Mouse (Mus musculus) G1E-ER4 (cell line): ENCODE data around the gene Ccdc102a. TPM values are rescaled to one million over a fixed set of nuclear protein-coding genes. Genes with fewer than 3 reads are reported as not detected.

ENCODE experiments used
- GATA1 ChIP-seq: IDR thresholded peaks from one replicate; pipeline ENCODE4 v1.8.0; 2012; ENCODE audit warnings: low read length, inconsistent platforms
- polyA plus RNA-seq: library from polyadenylated mRNA; stranded (reverse); fragments of >175 nt; gene quantifications from 2 replicates; pipeline ENCODE4 v1.2.3, GENCODE M21; 2012

Gene Ccdc102a
- polyA plus RNA-seq, 1 experiment: 1.6 TPM

DNA sequence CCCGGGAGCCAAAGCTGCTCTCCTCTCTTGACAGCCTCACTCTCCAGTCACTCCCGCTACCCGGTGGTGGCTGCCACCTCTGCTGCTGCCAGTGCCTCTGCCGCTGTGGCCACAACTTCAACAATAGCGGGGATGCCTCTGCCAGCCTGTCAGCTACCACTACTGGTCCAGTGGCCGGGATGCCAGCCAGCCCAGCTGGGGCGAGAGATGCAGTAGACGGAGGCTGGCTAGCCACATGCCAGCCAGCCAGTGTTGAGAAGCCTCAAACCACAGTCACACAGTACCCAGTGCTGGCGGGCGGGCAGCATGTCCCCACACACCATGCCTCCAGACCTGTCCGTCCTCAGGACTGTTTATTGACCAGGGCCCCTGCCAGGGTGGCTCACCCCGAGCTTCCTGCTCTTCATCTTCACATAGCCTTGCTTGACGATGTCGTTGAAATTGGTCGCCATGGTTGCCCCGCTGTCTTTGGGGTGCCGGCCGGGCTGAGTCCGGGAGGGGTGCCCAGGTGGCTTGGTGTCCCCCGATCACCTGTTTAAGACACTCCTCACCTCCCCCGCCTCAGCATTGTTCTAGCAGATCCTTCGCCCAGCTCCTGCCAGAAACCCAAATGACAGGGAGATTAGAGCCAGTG, 47.3 kb downstream of the Ccdc102a start:
- no peak for TF ChIP-seq GATA1

DNA sequence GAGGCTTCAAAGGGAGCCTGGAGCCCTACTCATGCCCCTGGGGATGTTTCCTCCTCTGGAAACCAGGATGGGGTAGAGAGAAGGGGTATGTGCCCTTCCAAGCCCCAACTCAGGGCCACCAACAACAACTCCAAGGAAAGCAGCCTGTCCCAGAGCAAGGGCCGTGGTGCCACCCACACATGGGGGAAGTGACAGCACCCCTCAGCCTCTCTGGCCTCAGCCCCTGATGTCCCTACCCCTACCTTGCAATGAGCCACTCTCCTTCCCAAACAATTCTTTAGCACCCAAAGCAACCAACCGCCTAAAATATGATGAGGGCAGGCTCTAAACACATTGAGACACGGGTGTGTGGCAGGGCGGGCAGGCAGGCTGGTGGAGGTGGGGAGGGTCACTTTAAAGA, 47.9 kb downstream of the Ccdc102a start:
- TF ChIP-seq GATA1: no peak

DNA sequence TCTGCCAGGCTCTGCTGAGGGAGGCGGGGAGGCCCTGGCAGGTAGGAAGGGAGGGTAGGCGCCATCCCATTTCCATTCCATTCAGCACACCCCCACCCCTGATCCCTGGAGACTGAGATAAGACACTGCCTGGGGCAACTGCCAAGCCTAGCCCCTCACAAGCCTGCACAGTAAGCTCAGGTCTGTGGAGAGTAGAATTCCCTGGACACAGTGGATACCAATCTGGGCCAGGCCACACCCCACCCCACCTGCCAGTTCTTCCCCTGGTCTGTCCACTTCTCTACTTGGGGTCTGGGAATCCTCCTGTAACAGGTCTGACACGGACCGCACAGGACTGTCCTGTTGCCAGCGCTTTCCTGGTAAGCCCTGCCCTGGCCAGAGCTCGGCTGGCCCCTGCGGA, 48.8 kb downstream of the Ccdc102a start:
- no peak for TF ChIP-seq GATA1

DNA sequence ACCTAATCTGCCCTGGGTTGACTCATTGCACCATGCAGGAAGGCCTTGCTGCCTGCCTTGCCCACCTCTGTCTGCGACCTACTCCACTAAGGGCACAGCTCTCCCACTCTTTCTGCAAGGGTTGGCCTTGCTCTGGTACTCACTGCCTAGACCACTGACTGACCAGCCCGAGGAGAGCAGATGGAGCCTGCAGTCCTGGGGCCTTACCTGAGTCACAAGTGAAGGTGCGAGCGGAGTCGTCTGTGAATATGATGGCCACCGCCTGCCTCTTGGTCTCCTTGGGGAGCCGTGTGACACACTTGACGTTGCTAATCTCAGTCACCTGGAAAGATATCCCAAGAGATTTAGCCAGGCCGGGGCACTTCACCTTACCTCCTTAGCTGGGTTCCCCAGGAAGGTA, 51.0 kb downstream of the Ccdc102a start:
- no peak for TF ChIP-seq GATA1

DNA sequence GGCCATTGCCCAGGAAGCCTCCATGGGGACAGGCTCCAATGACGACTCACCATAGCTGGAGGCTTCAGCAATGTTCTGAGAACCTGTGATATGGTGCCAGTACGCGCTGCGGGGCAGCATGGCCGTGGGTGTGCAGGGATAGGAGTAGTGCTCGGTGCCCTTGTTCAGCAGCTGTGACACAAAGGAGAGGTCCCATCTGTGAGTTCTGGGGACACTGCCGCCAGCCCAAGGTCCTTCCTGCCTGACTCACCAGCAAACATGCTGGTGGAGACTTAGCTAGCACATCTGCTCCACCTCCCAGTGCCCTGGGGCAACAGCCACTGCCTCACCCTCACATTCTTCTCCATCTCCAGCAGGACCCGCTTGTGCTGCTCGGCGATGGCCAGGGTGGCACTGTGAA, 52.6 kb downstream of the Ccdc102a start:
- no peak for TF ChIP-seq GATA1

DNA sequence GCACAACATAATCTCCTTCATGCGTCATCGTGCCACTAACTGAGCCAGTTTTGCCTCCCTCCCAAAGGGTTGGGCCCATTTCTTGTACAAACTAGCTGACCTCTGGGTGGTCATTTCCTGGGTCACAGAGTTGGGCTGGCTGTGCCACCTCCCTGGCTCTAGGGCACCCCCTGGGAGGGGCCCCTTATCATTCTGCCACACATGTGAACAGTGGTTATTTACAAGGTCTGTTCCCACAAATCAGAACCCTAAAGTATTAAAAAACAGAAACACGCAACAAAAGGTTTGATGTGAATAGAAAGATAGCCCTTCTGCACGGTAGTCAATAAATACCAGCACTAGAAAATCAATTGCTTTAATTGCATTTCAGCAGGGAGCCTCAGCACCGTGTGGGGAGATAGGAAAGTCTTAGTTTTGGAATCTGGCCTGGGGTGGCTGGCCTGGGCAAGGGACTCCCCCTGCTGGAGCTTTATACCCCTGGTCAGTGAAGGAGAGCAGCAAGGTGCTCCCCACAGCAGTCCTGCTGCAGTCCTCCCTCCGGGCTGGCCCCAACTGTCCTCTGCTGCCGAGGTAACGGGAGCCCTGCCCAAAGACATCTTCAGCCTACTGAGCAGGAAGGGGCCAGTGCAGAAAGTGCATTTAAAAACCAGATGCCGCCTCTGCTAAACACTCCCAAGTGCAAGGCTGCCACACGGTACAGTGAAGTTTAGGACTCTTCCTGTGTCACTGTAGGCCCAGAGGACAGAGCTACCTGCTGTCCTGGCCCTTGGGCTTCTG, 53.8 kb downstream of the Ccdc102a start:
- no peak for TF ChIP-seq GATA1

DNA sequence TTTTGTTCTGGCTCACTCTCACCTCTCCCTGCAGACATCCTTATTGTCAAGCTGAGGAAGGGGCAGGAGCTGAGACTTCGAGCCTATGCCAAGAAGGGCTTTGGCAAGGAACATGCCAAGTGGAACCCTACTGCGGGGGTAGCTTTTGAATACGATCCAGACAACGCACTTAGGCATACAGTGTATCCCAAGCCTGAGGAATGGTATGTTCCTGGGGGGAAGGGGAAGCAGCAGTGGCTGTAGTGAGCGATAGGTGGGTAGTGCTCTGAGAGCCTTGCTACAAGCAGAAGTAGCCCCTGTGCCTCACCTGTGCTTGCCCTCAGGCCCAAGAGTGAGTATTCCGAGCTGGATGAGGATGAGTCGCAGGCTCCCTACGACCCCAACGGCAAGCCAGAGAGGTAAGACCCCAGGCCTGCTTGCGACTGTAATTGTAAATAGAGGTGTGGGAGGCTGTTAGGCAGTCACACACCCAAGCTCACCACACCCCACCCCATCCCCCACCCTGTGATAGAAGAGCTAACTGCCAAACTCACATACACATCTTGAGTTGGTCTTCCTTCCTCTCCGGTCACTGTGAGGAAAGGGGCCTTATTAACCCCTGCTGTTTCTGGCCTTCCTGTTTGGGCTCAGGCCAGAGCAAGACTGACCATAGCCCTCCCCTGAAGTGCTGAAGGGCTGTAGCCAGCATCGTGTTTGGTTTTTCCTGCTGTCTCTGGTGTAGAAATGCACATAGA, 55.2 kb downstream of the Ccdc102a start:
- TF ChIP-seq GATA1: no peak

DNA sequence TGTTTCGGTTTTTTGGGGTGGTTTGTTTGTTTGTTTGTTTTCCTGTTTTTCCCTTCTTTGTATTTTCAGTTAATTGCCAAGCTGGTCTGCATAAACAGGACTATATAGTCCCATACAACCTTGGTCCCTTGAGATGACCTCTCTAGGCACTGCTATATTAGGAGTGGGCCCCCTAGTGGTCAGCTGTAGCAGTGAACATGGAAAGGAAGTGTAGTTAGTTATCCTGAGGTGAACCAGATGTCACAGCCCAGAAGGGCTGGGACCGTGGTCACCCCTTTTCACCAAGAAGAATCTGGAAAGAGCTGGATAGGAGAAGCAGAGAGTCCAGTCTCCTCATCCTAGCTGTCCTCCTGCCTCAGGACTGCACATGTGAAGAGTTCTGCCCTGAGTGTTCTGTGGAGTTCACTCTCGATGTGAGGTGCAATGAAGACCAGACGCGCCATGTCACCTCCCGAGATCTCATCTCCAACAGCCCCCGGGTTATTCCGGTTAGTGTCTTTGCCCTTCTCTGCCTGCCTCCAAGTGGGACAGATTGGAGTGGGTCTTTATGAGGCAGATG, 56.5 kb downstream of the Ccdc102a start:
- no peak for TF ChIP-seq GATA1

DNA sequence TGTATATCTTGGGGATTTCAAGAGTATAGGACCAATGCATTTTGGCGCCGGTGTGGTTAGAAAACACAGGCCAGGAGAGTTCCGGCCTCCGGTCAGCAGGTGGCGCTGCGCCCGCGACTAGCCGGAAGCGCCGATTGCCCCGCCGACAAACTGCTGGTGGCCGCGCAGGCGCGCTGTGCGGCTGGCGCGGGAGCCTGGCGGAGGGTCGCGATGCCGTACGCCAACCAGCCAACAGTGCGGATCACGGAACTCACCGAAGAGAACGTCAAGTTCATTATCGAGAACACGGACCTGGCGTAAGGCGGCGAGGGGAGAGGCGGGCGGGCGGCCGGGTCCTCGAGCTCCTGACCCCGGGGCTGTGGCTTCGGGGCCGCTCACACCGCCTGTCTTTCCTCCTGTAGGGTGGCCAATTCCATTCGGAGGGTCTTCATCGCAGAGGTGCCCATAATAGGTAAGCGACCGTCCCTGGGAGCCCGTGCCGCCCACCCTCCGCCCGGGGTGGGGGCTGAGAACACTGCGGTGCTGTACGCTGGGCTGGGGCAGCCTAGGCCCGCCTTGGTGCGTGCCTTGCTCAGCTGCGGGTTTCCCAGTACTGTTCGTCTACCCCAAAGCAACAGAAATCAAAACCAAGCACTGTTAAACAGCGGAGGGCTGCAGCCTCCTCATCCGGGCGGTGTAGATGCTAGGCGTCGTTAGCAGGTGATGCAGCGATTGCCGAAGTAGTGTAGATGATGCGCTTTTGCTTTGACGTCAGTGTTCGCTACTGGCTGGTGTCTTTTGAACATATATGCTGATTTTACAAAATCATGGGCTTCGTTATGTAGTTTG, 60.3 kb downstream of the Ccdc102a start, which contains the start of gene Polr2c:
TSS of gene Polr2c (plus strand) at position 105 of the 828 bp plus-strand sequence.
- TF ChIP-seq GATA1: no peak

DNA sequence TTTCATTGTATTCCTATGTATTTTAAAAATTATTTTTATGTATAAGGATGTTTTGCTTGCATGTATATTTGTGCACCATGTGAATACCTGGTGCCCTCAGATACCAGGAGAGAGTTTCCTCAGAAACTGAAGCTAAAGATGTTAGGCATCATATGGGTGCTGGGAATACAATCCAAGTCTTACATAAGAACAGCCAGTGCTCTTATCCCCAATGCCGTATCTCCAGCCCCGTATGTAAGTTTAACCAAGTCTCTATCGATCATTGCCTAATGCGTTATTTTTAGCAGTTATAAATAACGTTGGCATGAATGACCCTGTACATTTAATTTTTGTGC, 60.9 kb downstream of the Ccdc102a start:
- TF ChIP-seq GATA1: no peak

Other genes with a start within 250 kb of the Ccdc102a start
- gene Pllp, start 221.8 kb downstream of the Ccdc102a start, polyA plus RNA-seq: not detected in 2 replicates
- not detected in 2 replicates for gene Ccl22, start 172.5 kb downstream of the Ccdc102a start, polyA plus RNA-seq
- gene Cx3cl1, start 146.1 kb downstream of the Ccdc102a start, polyA plus RNA-seq: not detected in 2 replicates
- not detected in 2 replicates for gene Ccl17, start 107.6 kb downstream of the Ccdc102a start, polyA plus RNA-seq
- gene Coq9, start 79.8 kb downstream of the Ccdc102a start, polyA plus RNA-seq: 129 and 234 TPM in 2 replicates
- 268 and 743 TPM in 2 replicates for gene Ciapin1, start 79.7 kb downstream of the Ccdc102a start, polyA plus RNA-seq
- gene Polr2c, start 60.6 kb downstream of the Ccdc102a start, polyA plus RNA-seq: 28.3 and 30.8 TPM in 2 replicates
- gene Dok4, start 41.8 kb downstream of the Ccdc102a start, polyA plus RNA-seq: 0.15 and 0.22 TPM in 2 replicates
- gene Adgrg5, start 5.6 kb upstream of the Ccdc102a start, polyA plus RNA-seq: not detected in 2 replicates
- gene Adgrg1, start 56.7 kb upstream of the Ccdc102a start, polyA plus RNA-seq: 124 and 249 TPM in 2 replicates
- 0.18 TPM in 1 of 2 replicates, not detected in the other for gene Adgrg3, start 99.6 kb upstream of the Ccdc102a start, polyA plus RNA-seq
- gene Drc7, start 137.0 kb upstream of the Ccdc102a start, polyA plus RNA-seq: not detected in 2 replicates
- 31.7 and 45.0 TPM in 2 replicates for gene Katnb1, start 163.1 kb upstream of the Ccdc102a start, polyA plus RNA-seq